Mouse (Mus musculus): Measurements from ENCODE around the gene Zfp11.

Zfp11 gene

DNA sequence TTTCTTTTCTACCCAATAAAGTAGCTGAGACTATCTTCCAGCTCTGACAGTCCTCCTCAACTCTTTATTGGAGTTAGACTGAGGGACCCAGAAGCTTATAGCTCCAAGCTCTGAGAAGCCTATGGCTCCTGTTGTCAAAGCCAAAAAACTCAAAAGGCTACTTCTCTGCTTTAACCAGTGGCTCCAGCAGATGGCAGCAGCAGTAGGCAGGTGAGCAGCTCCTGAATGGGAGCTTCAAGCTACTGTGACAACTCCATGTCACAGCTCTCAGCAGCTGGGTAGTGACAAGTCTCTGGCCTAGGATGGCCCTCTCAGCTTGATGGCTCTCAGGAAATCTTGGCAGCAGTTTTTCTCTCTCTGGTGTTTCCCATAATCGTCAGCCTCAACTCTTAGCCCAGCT, 58.8 kb downstream of the Zfp11 start:
- DNase-seq (ENCODE audit: low spot score), result peak; percentile 61

DNA sequence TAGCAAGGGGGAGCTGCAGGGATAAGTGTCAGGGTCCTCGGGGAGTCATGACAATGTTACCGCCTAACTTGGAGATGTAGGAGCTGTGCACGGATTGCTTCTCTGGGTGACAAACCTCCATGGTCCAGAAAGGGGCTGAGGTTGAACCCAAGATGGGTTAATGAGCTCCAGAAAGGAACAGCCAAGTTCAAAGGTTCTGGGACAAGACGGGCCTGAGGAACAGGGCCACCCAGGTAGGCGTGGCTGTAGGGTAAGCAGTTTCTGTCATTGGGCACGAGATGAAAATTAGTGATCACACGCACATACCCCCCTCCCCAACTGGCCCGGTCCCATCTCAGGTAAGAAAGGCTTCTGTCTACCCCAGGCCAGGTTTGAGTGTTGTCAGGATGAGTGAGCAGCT, 62.4 kb downstream of the Zfp11 start:
- DNase-seq (ENCODE audit: low spot score), result no peak

Data from ovary, postnatal 14 days (tissue).